Mouse (Mus musculus) neural tube, embryonic 11.5 days (tissue): ENCODE data around the gene Mfsd7a. TPM values are rescaled to one million over a fixed set of nuclear protein-coding genes. Genes with fewer than 3 reads are reported as not detected.

Experiments
- ATAC-seq: fragments of 200-750 bp; cut with Nextera tagmentation; 2 replicates; pipeline ENCODE4 v1.8.0; 2017; ENCODE audit warnings: moderate number of reproducible peaks, mild to moderate bottlenecking, moderate TSS enrichment, moderate library complexity; ENCODE audit not compliant: insufficient read depth, low FRiP score, low TSS enrichment
- DNase-seq: peaks from one replicate; pipeline ENCODE4 v3.0.0-alpha.2; 2015; ENCODE audit warnings: low spot score
- H3K27ac ChIP-seq: fragments of 300-500 bp; sonication (generic); 2 replicates; pipeline ENCODE4 v1.5.1; 2014; ENCODE audit warnings: low read depth, mild to moderate bottlenecking, low read length
- H3K27me3 ChIP-seq: fragments of 300-500 bp; sonication (generic); 2 replicates; pipeline ENCODE4 v1.6.1; 2014; ENCODE audit warnings: mild to moderate bottlenecking, low read length, mixed read lengths; ENCODE audit not compliant: control insufficient read depth, insufficient read depth
- H3K36me3 ChIP-seq: fragments of 300-500 bp; sonication (generic); 2 replicates; pipeline ENCODE4 v1.6.1; 2014; ENCODE audit warnings: mild to moderate bottlenecking, low read length, moderate library complexity, mixed read lengths; ENCODE audit not compliant: control insufficient read depth, insufficient read depth
- H3K4me1 ChIP-seq: fragments of 300-500 bp; sonication (generic); 2 replicates; pipeline ENCODE4 v1.6.1; 2014; ENCODE audit warnings: low read length, mixed read lengths; ENCODE audit not compliant: control insufficient read depth, insufficient read depth
- H3K4me2 ChIP-seq: fragments of 300-500 bp; sonication (generic); 2 replicates; pipeline ENCODE4 v1.6.1; 2014; ENCODE audit warnings: low read depth, mild to moderate bottlenecking, moderate library complexity
- H3K4me3 ChIP-seq: fragments of 300-500 bp; sonication (generic); 2 replicates; pipeline ENCODE4 v1.5.1; 2014; ENCODE audit warnings: low read depth, low read length
- H3K9ac ChIP-seq: fragments of 300-500 bp; sonication (generic); 2 replicates; pipeline ENCODE4 v1.6.1; 2014; ENCODE audit warnings: mild to moderate bottlenecking, low read length
- H3K9me3 ChIP-seq: fragments of 300-500 bp; sonication (generic); 2 replicates; pipeline ENCODE4 v1.6.1; 2016; ENCODE audit warnings: low read length; ENCODE audit not compliant: control insufficient read depth
- WGBS: fragments of 180-500 bp; shearing (Covaris S2); extraction: QIAGEN DNeasy Blood & Tissue Kit; methylation state at CpG from one replicate; pipeline ENCODE4 v1.1.7; 2014; 5-methylcytosine and 5-hydroxymethylcytosine counted together
- polyA plus RNA-seq: library from polyadenylated mRNA; unstranded; fragments of >200 nt; fragmentation: Nextera tagmentation; extraction: Ambion mirVana; gene quantifications from 2 replicates; pipeline ENCODE4 v1.2.1, GENCODE M21; 2014

The Mfsd7a gene
- polyA plus RNA-seq, 1 experiment from 2014 or later, result not detected

GRCm38 (mm10) chr5:108422741-108423140 is 25.9 kb downstream of the Mfsd7a start:
- Histone ChIP-seq H3K27ac (no peak overlapping the region), H3K9ac (no peak overlapping the region), H3K36me3 (no peaks in the 10 kb centered on the region), H3K27me3 (no peaks in the 10 kb centered on the region), H3K4me1 (no peaks in the 10 kb centered on the region), H3K4me2 (no peak overlapping the region), H3K4me3 (no peak overlapping the region), H3K9me3 (no peaks in the 10 kb centered on the region)
- ATAC-seq (no peak), DNase-seq (no peak)
- 87% methylated on average over 3 of the region's 3 CpGs for WGBS

GRCm38 (mm10) chr5:108414711-108415110 is 34.0 kb downstream of the Mfsd7a start:
- H3K4me1 ChIP-seq, result no peaks in the 10 kb centered on the region
- DNase-seq (no peak), ATAC-seq (no peak)
- no peak overlapping the region for H3K4me2 ChIP-seq
- WGBS, result 70% methylated on average over 2 of the region's 2 CpGs
- no peak overlapping the region for H3K27ac ChIP-seq
- no peak overlapping the region for H3K4me3 ChIP-seq
- no peaks in the 10 kb centered on the region for H3K9me3 ChIP-seq
- no peak overlapping the region for H3K9ac ChIP-seq
- no peaks in the 10 kb centered on the region for H3K36me3 ChIP-seq
- H3K27me3 ChIP-seq, result no peaks in the 10 kb centered on the region

GRCm38 (mm10) chr5:108406977-108407376 is 41.7 kb downstream of the Mfsd7a start:
- WGBS, result 81% methylated on average over 2 of the region's 2 CpGs
- no peak for DNase-seq

GRCm38 (mm10) chr5:108405460-108405859 is 43.2 kb downstream of the Mfsd7a start:
- WGBS, result 88% methylated on average over 1 of the region's 1 CpGs
- ATAC-seq, result no peak
- Histone ChIP-seq H3K27me3 (no peaks in the 10 kb centered on the region), H3K4me3 (no peak overlapping the region), H3K9me3 (no peaks in the 10 kb centered on the region), H3K4me1 (no peaks in the 10 kb centered on the region), H3K27ac (no peak overlapping the region), H3K9ac (no peak overlapping the region), H3K4me2 (no peak overlapping the region), H3K36me3 (no peaks in the 10 kb centered on the region)
- DNase-seq, result no peak

More at GRCm38 (mm10) chr5:108406977-108407376, 41.7 kb downstream of the Mfsd7a start:
- Histone ChIP-seq H3K36me3 (no peaks in the 10 kb centered on the region), H3K27ac (no peak overlapping the region), H3K9me3 (no peaks in the 10 kb centered on the region), H3K4me2 (no peak overlapping the region), H3K27me3 (no peaks in the 10 kb centered on the region), H3K9ac (no peak overlapping the region), H3K4me3 (no peak overlapping the region), H3K4me1 (no peaks in the 10 kb centered on the region)
- ATAC-seq, result no peak

- Histone ChIP-seq H3K27ac (no peak overlapping the region), H3K9ac (no peak overlapping the region), H3K4me3 (no peak overlapping the region), H3K27me3 (no peaks in the 10 kb centered on the region), H3K4me2 (no peak overlapping the region), H3K36me3 (no peaks in the 10 kb centered on the region), H3K4me1 (no peaks in the 10 kb centered on the region), H3K9me3 (no peaks in the 10 kb centered on the region)
- DNase-seq, result no peak
- ATAC-seq, result no peak
- WGBS, result 76% methylated on average over 4 of the region's 4 CpGs
Measured at GRCm38 (mm10) chr5:108403453-108403852, 45.2 kb downstream of the Mfsd7a start.

Other genes with a start within 250 kb of the Mfsd7a start
- 55.4 and 60.0 TPM in 2 replicates for gene Dr1, start 180.0 kb downstream of the Mfsd7a start, polyA plus RNA-seq
- 2.5 and 3.6 TPM in 2 replicates for gene Pigg, start 136.3 kb downstream of the Mfsd7a start, polyA plus RNA-seq
- gene Gm42517, start 81.0 kb downstream of the Mfsd7a start, polyA plus RNA-seq, result 0.26 and 0.28 TPM in 2 replicates
- gene Pde6b, start 60.5 kb downstream of the Mfsd7a start, polyA plus RNA-seq, result 0.19 and 0.26 TPM in 2 replicates
- 386 and 414 TPM in 2 replicates for gene Atp5k, start 14.4 kb downstream of the Mfsd7a start, polyA plus RNA-seq
- gene Pcgf3, start 12.3 kb upstream of the Mfsd7a start, polyA plus RNA-seq, result 35.2 and 36.2 TPM in 2 replicates
- gene Cplx1, start 101.1 kb upstream of the Mfsd7a start, polyA plus RNA-seq, result 16.9 and 17.4 TPM in 2 replicates
- gene Gak, start 180.9 kb upstream of the Mfsd7a start, polyA plus RNA-seq, result 53.4 and 53.5 TPM in 2 replicates
- gene Tmem175, start 180.9 kb upstream of the Mfsd7a start, polyA plus RNA-seq, result 17.7 and 20.7 TPM in 2 replicates
- 7.1 and 8.2 TPM in 2 replicates for gene Idua, start 211.4 kb upstream of the Mfsd7a start, polyA plus RNA-seq
- 11.6 and 12.1 TPM in 2 replicates for gene Dgkq, start 220.8 kb upstream of the Mfsd7a start, polyA plus RNA-seq
- gene Slc26a1, start 226.7 kb upstream of the Mfsd7a start, polyA plus RNA-seq, result 0.96 and 0.97 TPM in 2 replicates
- gene Fgfrl1, start 243.5 kb upstream of the Mfsd7a start, polyA plus RNA-seq, result 26.0 and 28.6 TPM in 2 replicates